Mouse (Mus musculus): ENCODE results near the gene Isyna1.

Isyna1 gene

GRCm38 (mm10) chr8:70622220-70622619 lies 28.0 kb downstream of the Isyna1 start:
- in situ Hi-C loops (cut with MboI, MseI): no loop called here

GRCm38 (mm10) chr8:70625104-70625503 lies 30.9 kb downstream of the Isyna1 start:
- in situ Hi-C loops (cut with MboI, MseI): no loop called here

GRCm38 (mm10) chr8:70627041-70627440 lies 32.9 kb downstream of the Isyna1 start:
- in situ Hi-C loops (cut with MboI, MseI): no loop called here

- in situ Hi-C loops (cut with MboI, MseI): no loop called here
These were observed 34.9 kb downstream of the Isyna1 start for GRCm38 (mm10) chr8:70628986-70629490.

GRCm38 (mm10) chr8:70629574-70630531 lies 35.7 kb downstream of the Isyna1 start:
- in situ Hi-C loops (cut with MboI, MseI): no loop called here

- in situ Hi-C loops (cut with MboI, MseI): no loop called here
These were observed 36.6 kb downstream of the Isyna1 start for GRCm38 (mm10) chr8:70630532-70631381.

- in situ Hi-C loops (cut with MboI, MseI): no loop called here
These were observed 37.3 kb downstream of the Isyna1 start for GRCm38 (mm10) chr8:70631436-70631835.

GRCm38 (mm10) chr8:70632346-70632892 lies 38.2 kb downstream of the Isyna1 start, which contains the start of gene Gdf15:
Gene Gdf15, minus strand, starts transcription at chr8:70632456.
- in situ Hi-C loops (cut with MboI, MseI): no loop called here

GRCm38 (mm10) chr8:70634066-70634465 lies 39.9 kb downstream of the Isyna1 start:
- in situ Hi-C loops (cut with MboI, MseI): no loop called here

GRCm38 (mm10) chr8:70635527-70635926 lies 41.4 kb downstream of the Isyna1 start:
- in situ Hi-C loops (cut with MboI, MseI): loop anchor here (5.0 kb wide), 1 partner anchor 83 kb away; no protein-coding TSS in a partner anchor

- in situ Hi-C loops (cut with MboI, MseI): loop anchor here (5.0 kb wide), 1 partner anchor 85 kb away; no protein-coding TSS in a partner anchor
These were observed 42.7 kb downstream of the Isyna1 start for GRCm38 (mm10) chr8:70636838-70637237.

- in situ Hi-C loops (cut with MboI, MseI): loop anchor here (5.0 kb wide), 1 partner anchor 86 kb away; no protein-coding TSS in a partner anchor
These were observed 44.6 kb downstream of the Isyna1 start for GRCm38 (mm10) chr8:70638752-70639151.

GRCm38 (mm10) chr8:70643019-70643418 lies 48.8 kb downstream of the Isyna1 start:
- in situ Hi-C loops (cut with MboI, MseI): no loop called here

GRCm38 (mm10) chr8:70644065-70644464 lies 49.9 kb downstream of the Isyna1 start:
- in situ Hi-C loops (cut with MboI, MseI): no loop called here

- in situ Hi-C loops (cut with MboI, MseI): no loop called here
These were observed 51.5 kb downstream of the Isyna1 start for GRCm38 (mm10) chr8:70645501-70646224.

- in situ Hi-C loops (cut with MboI, MseI): no loop called here
These were observed 52.2 kb downstream of the Isyna1 start for GRCm38 (mm10) chr8:70646369-70646768.

- in situ Hi-C loops (cut with MboI, MseI): no loop called here
These were observed 52.6 kb downstream of the Isyna1 start for GRCm38 (mm10) chr8:70646775-70647174.

All from T-helper 2 cell (primary cell).